Mouse (Mus musculus) urinary bladder, postnatal 0 days (tissue): Measurements from ENCODE around the gene Ccdc186. TPM values are rescaled to one million over a fixed set of nuclear protein-coding genes. Genes with fewer than 3 reads are reported as not detected.

Experiments
- polyA plus RNA-seq: library from polyadenylated mRNA; unstranded; fragments of >200 nt; fragmentation: Nextera tagmentation; extraction: Ambion mirVana; gene quantifications from 2 replicates; pipeline ENCODE4 v1.2.1, GENCODE M21; 2015

The Ccdc186 gene
- 15.3 and 16.8 TPM in 2 replicates for polyA plus RNA-seq

DNA sequence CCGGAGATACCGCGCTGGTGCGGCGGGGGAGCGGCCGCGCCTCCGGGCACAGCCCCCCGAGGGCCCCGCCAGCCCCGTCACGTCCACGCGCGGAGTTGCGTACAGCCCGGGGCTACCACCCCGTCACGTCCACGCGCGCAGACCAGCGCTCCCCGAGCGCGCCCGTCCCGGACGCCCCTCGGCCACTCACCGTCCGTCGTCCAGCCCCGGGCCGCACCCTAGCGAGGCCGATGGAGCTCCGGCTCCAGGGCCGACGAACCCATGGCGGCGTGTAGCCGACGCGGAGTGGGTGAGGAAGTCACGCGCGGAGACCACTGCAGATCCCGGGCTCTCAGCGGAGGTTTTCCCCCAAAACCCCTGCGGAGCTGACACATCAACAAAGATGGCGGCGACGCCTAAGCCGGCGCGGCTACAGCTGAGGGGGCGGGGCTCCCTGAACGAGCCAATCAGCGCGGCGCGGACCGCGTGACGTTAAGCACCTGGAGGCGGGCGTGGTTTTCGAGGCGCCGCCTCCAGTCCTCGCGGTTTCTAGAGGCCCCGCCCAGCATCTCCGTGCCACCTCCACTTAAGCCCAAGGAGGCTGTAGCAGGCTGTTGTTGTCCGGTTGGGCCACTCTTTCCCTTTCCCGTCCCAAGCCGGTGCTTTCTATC lies at the start of gene Ccdc186:
Ccdc186 (minus strand) TSS at position 393 of the 650 bp plus-strand sequence.

DNA sequence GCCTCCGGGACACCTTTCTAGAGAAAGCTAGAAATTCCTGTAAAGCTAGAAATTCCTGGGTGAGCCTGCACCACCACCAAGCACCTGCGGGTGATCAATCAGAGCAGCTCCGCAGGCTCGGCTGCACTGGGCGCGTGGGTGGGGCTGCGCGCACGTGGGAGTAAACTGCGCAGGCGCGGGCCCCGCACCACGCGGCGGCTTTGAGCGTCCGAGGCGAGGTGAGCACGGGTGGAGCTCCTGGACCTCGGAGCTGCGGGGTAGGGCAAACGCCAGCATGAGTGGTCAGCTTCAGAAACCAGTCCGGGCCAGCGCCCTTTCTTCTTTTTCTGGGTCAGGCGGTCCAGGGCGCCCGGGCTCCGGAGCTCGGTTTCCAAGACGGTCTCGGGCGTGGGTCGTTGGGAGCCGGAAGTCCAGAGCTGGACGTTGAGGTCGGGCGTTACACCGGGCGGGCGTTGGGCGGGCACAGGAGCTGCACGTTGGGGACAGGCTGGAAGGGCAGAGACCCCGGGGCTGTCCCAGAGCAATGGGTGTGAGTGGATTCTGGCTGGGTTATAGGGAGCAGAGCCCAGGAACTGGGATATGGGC lies 4.1 kb upstream of the Ccdc186 start, which contains the start of gene Tdrd1:
Tdrd1 (plus strand) TSS at position 163 of the 585 bp plus-strand sequence.

Other genes starting within 250 kb of the Ccdc186 start
- 0.62 and 0.66 TPM in 2 replicates for gene Adrb1, start 100.0 kb downstream of the Ccdc186 start, polyA plus RNA-seq
- gene Tdrd1, start 4.0 kb upstream of the Ccdc186 start, polyA plus RNA-seq, result 0.10 and 0.21 TPM in 2 replicates
- 0.07 and 0.10 TPM in 2 replicates for gene Vwa2, start 52.1 kb upstream of the Ccdc186 start, polyA plus RNA-seq
- 8.2 and 8.4 TPM in 2 replicates for gene Afap1l2, start 186.0 kb upstream of the Ccdc186 start, polyA plus RNA-seq